Mouse (Mus musculus) spleen, adult 12 weeks (tissue): ENCODE measurements around the gene Nyx.
A peak's percentile ranks its signal among the peaks of the same experiment; 100 is the strongest.
"Not testable (repeated sequence)": the region's sequence is repeated elsewhere in the genome, so short reads cannot be mapped to it uniquely, and the experiment has no call there.

Source experiments
- DNase-seq: peaks from one replicate; pipeline ENCODE4 v3.0.0; 2022; ENCODE audit warnings: low spot score

Gene Nyx

GRCm38 (mm10) chrX:13465810-13466209 lies at the start of gene Nyx:
Nyx (plus strand) TSS chrX:13466110.
- no peak for DNase-seq

GRCm38 (mm10) chrX:13422047-13422446 lies 43.9 kb upstream of the Nyx start:
- no peak for DNase-seq

- DNase-seq = no peak
Measured at GRCm38 (mm10) chrX:13431421-13431820, 34.5 kb upstream of the Nyx start.

GRCm38 (mm10) chrX:13436042-13436441 lies 29.9 kb upstream of the Nyx start:
- DNase-seq = not testable (repeated sequence)

GRCm38 (mm10) chrX:13456544-13456943 lies 9.4 kb upstream of the Nyx start:
- DNase-seq = not testable (repeated sequence)

GRCm38 (mm10) chrX:13458766-13459165 lies 7.1 kb upstream of the Nyx start:
- DNase-seq = no peak

GRCm38 (mm10) chrX:13461266-13462261 lies 4.3 kb upstream of the Nyx start:
- peak; percentile 85 for DNase-seq

GRCm38 (mm10) chrX:13462982-13463517 lies 2.9 kb upstream of the Nyx start:
- no peak for DNase-seq

GRCm38 (mm10) chrX:13466681-13467080 lies 771 bp downstream of the Nyx start:
- DNase-seq = no peak

- DNase-seq = no peak
Measured at GRCm38 (mm10) chrX:13467121-13467571, 1.2 kb downstream of the Nyx start.

GRCm38 (mm10) chrX:13469160-13470116 lies 3.5 kb downstream of the Nyx start:
- DNase-seq = no peak

GRCm38 (mm10) chrX:13471925-13472324 lies 6.0 kb downstream of the Nyx start:
- DNase-seq = no peak

GRCm38 (mm10) chrX:13472751-13473225 lies 6.9 kb downstream of the Nyx start:
- no peak for DNase-seq

- DNase-seq = no peak
Measured at GRCm38 (mm10) chrX:13475382-13475781, 9.5 kb downstream of the Nyx start.

GRCm38 (mm10) chrX:13477596-13477995 lies 11.7 kb downstream of the Nyx start:
- no peak for DNase-seq

GRCm38 (mm10) chrX:13478298-13478697 lies 12.4 kb downstream of the Nyx start:
- no peak for DNase-seq

- DNase-seq = no peak
Measured at GRCm38 (mm10) chrX:13479570-13479969, 13.7 kb downstream of the Nyx start.

GRCm38 (mm10) chrX:13482576-13482975 lies 16.7 kb downstream of the Nyx start:
- DNase-seq = no peak

- no peak for DNase-seq
Measured at GRCm38 (mm10) chrX:13484447-13484846, 18.5 kb downstream of the Nyx start.

GRCm38 (mm10) chrX:13489001-13489400 lies 23.1 kb downstream of the Nyx start:
- DNase-seq = no peak

- no peak for DNase-seq
Measured at GRCm38 (mm10) chrX:13489761-13490160, 23.9 kb downstream of the Nyx start.

- DNase-seq = no peak
Measured at GRCm38 (mm10) chrX:13490941-13491340, 25.0 kb downstream of the Nyx start.
